Mouse (Mus musculus) hindbrain, embryonic 10.5 days (tissue): ENCODE data around the gene Pdxp. TPM values are rescaled to one million over a fixed set of nuclear protein-coding genes. Genes with fewer than 3 reads are reported as not detected.
A peak's percentile ranks its signal among the peaks of the same experiment; 100 is the strongest.

Source experiments
- DNase-seq: peaks from one replicate; pipeline ENCODE4 v3.0.0-alpha.2; 2017; ENCODE audit warnings: low spot score
- H3K27ac ChIP-seq: fragments of 300-500 bp; sonication (generic); 2 replicates; pipeline ENCODE4 v1.5.1; 2016; ENCODE audit warnings: mild to moderate bottlenecking, moderate library complexity
- H3K27me3 ChIP-seq: fragments of 300-500 bp; sonication (generic); 2 replicates; pipeline ENCODE4 v1.6.1; 2016; ENCODE audit warnings: mild to moderate bottlenecking; ENCODE audit not compliant: poor library complexity, insufficient read depth, severe bottlenecking
- H3K36me3 ChIP-seq: fragments of 300-500 bp; sonication (generic); 2 replicates; pipeline ENCODE4 v1.6.1; 2016; ENCODE audit warnings: mild to moderate bottlenecking, moderate library complexity
- H3K4me1 ChIP-seq: fragments of 300-500 bp; sonication (generic); replicated peaks from 2 replicates; pipeline ENCODE4 v1.6.1; 2016; ENCODE audit warnings: mild to moderate bottlenecking
- H3K4me3 ChIP-seq: fragments of 300-500 bp; sonication (generic); 2 replicates; pipeline ENCODE4 v1.5.1; 2016; ENCODE audit warnings: mild to moderate bottlenecking, moderate library complexity
- H3K9me3 ChIP-seq: fragments of 300-500 bp; sonication (generic); 2 replicates; pipeline ENCODE4 v1.6.1; 2016; ENCODE audit warnings: mild to moderate bottlenecking, moderate library complexity
- WGBS: fragments of 180-500 bp; shearing (Covaris S2); methylation state at CpG from one replicate; pipeline ENCODE4 v1.1.7; 2016; 5-methylcytosine and 5-hydroxymethylcytosine counted together
- polyA plus RNA-seq: library from polyadenylated mRNA; unstranded; fragments of >200 nt; fragmentation: Nextera tagmentation; extraction: Ambion mirVana; gene quantifications from 2 replicates; pipeline ENCODE4 v1.2.1, GENCODE M21; 2016

Pdxp gene
- polyA plus RNA-seq, 1 experiment from 2014 or later = 33.9 TPM

DNA sequence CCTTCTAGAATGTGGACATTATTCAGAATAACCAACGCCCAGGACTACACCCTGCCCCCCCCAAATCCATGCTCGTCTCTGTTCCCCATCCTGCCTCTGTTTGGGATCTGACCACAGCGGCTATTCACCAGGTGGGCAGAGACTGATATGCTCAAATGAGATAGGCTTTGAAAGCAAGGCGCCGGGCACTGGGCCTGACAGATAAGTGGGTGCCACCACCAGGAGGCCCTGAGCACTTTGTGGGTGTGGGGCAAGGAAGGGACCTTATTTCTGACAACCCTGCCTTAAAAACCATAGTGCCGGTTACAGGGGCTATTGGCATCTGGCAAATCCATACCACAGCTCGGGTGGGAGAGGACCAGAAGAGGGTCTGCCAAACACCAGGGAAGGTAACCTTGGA is 9.0 kb downstream of the Pdxp start:
- WGBS = 85% methylated on average over 7 of the region's 7 CpGs
- Histone ChIP-seq H3K27ac (0 out of 2 replicates have a peak overlapping the region, but pooled peaks have one; percentile 1), H3K4me3 (no peak overlapping the region), H3K4me1 (peaks cover 42% of the 10 kb centered on the region), H3K9me3 (no peaks in the 10 kb centered on the region), H3K27me3 (peaks cover 13% of the 10 kb centered on the region), H3K36me3 (peaks cover 22% of the 10 kb centered on the region)
- no peak for DNase-seq

- H3K9me3 ChIP-seq = no peaks in the 10 kb centered on the region
- H3K36me3 ChIP-seq = peaks cover 15% of the 10 kb centered on the region
- H3K4me1 ChIP-seq = peaks cover 47% of the 10 kb centered on the region
- WGBS = 72% methylated on average over 6 of the region's 6 CpGs
- H3K27ac ChIP-seq = 0 out of 2 replicates have a peak overlapping the region, but pooled peaks have one; percentile 1
- H3K27me3 ChIP-seq = peaks cover 15% of the 10 kb centered on the region
- no peak overlapping the region for H3K4me3 ChIP-seq
- no peak for DNase-seq
Observed at GRCm38 (mm10) chr15:78923585-78923984, 9.9 kb downstream of the Pdxp start.

GRCm38 (mm10) chr15:78925129-78925528 is 11.4 kb downstream of the Pdxp start:
- Histone ChIP-seq H3K9me3 (no peaks in the 10 kb centered on the region), H3K4me1 (peaks cover 47% of the 10 kb centered on the region), H3K27ac (peak overlapping the region; percentile 76; the same call in 1 of the 2 replicates), H3K4me3 (no peak overlapping the region), H3K27me3 (peaks cover 15% of the 10 kb centered on the region), H3K36me3 (peaks cover 12% of the 10 kb centered on the region; the same call in 1 of the 2 replicates)
- WGBS = 35% methylated on average over 8 of the region's 8 CpGs
- no peak for DNase-seq

GRCm38 (mm10) chr15:78926021-78926919 is 12.6 kb downstream of the Pdxp start, which contains the start of gene Lgals1:
Lgals1 (plus strand) TSS chr15:78926725.
- Histone ChIP-seq H3K27ac (peak within 1 kb of the TSS; percentile 76), H3K9me3 (no peaks in the 10 kb centered on the region), H3K4me1 (peaks cover 47% of the 10 kb centered on the region), H3K36me3 (peaks cover 11% of the 10 kb centered on the region; the same call in 1 of the 2 replicates), H3K4me3 (peak within 1 kb of the TSS; percentile 47), H3K27me3 (peaks cover 15% of the 10 kb centered on the region)
- DNase-seq = peak; percentile 84
- 9% methylated on average over 20 of the region's 20 CpGs for WGBS

- Histone ChIP-seq H3K4me3 (peak overlapping the region; percentile 47), H3K4me1 (peaks cover 47% of the 10 kb centered on the region), H3K9me3 (no peaks in the 10 kb centered on the region), H3K27me3 (peaks cover 15% of the 10 kb centered on the region), H3K27ac (peak overlapping the region; percentile 76), H3K36me3 (peaks cover 11% of the 10 kb centered on the region; the same call in 1 of the 2 replicates)
- peak; percentile 29 for DNase-seq
- 20% methylated on average over 15 of the region's 15 CpGs for WGBS
Observed at GRCm38 (mm10) chr15:78927021-78927787, 13.5 kb downstream of the Pdxp start.

- H3K4me1 ChIP-seq = peaks cover 47% of the 10 kb centered on the region
- H3K27ac ChIP-seq = peak overlapping the region; percentile 76
- H3K9me3 ChIP-seq = no peaks in the 10 kb centered on the region
- H3K27me3 ChIP-seq = peaks cover 15% of the 10 kb centered on the region
- H3K4me3 ChIP-seq = peak overlapping the region; percentile 47
- peak; percentile 83 for DNase-seq
- peaks cover 11% of the 10 kb centered on the region; the same call in 1 of the 2 replicates for H3K36me3 ChIP-seq
- under 1% methylated on average over 32 of the region's 35 CpGs for WGBS
Observed at GRCm38 (mm10) chr15:78927788-78928457, 14.2 kb downstream of the Pdxp start.

GRCm38 (mm10) chr15:78928539-78928938 is 14.8 kb downstream of the Pdxp start:
- Histone ChIP-seq H3K27ac (peak overlapping the region; percentile 76), H3K9me3 (no peaks in the 10 kb centered on the region), H3K4me1 (peaks cover 45% of the 10 kb centered on the region), H3K36me3 (peaks cover 11% of the 10 kb centered on the region; the same call in 1 of the 2 replicates), H3K4me3 (peak overlapping the region; percentile 47; the same call in 1 of the 2 replicates), H3K27me3 (peaks cover 15% of the 10 kb centered on the region)
- 52% methylated on average over 8 of the region's 8 CpGs for WGBS
- no peak for DNase-seq

DNA sequence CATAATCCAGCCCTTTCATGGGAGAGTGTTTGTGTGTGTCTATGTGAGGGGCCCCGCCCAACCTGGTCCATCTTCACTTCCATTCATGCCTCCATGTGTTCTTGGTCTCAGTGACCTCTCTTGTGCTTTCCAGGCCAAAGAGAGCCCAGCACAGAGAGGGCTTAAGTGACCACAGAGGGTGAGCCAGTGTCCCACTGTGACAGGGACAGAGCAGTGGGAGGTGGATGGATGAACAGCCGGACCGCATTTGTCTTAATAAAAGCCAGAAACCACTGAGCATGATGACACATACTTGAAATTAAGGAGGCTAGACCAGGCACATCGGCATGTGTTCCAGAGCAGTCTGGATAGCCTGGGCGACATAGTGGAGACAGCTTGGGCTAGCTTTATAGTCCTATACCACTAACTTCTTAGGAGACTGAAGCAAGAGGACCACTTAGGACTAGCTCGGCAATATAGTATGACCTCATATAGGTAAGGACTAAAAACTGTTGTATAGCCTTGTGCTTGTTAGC is 16.5 kb downstream of the Pdxp start:
- 88% methylated on average over 6 of the region's 6 CpGs for WGBS
- no peak for DNase-seq
- H3K4me1 ChIP-seq = peaks cover 37% of the 10 kb centered on the region
- H3K36me3 ChIP-seq = peaks cover 11% of the 10 kb centered on the region; the same call in 1 of the 2 replicates
- H3K27ac ChIP-seq = no peak overlapping the region
- H3K9me3 ChIP-seq = no peaks in the 10 kb centered on the region
- peaks cover 15% of the 10 kb centered on the region for H3K27me3 ChIP-seq
- H3K4me3 ChIP-seq = no peak overlapping the region

- H3K27me3 ChIP-seq = peaks cover 15% of the 10 kb centered on the region
- no peak overlapping the region for H3K27ac ChIP-seq
- no peak for DNase-seq
- no peak overlapping the region for H3K4me3 ChIP-seq
- WGBS = 91% methylated on average over 7 of the region's 7 CpGs
- no peaks in the 10 kb centered on the region for H3K9me3 ChIP-seq
- H3K36me3 ChIP-seq = peaks cover 11% of the 10 kb centered on the region; the same call in 1 of the 2 replicates
- peaks cover 37% of the 10 kb centered on the region for H3K4me1 ChIP-seq
Observed at GRCm38 (mm10) chr15:78930801-78931426, 17.2 kb downstream of the Pdxp start.

- H3K27ac ChIP-seq = no peak overlapping the region
- WGBS = 30% methylated on average over 3 of the region's 3 CpGs
- peaks cover 15% of the 10 kb centered on the region for H3K36me3 ChIP-seq
- H3K4me3 ChIP-seq = no peak overlapping the region
- H3K9me3 ChIP-seq = no peaks in the 10 kb centered on the region
- H3K4me1 ChIP-seq = peaks cover 37% of the 10 kb centered on the region
- peak; percentile 16 for DNase-seq
- H3K27me3 ChIP-seq = peaks cover 14% of the 10 kb centered on the region
Observed at GRCm38 (mm10) chr15:78931577-78931976, 17.9 kb downstream of the Pdxp start.

- Histone ChIP-seq H3K4me3 (peak within 1 kb of the TSS; percentile 92), H3K4me1 (peaks cover 22% of the 10 kb centered on the region), H3K9me3 (no peaks in the 10 kb centered on the region), H3K36me3 (peaks cover 40% of the 10 kb centered on the region), H3K27me3 (no peaks in the 10 kb centered on the region), H3K27ac (peak within 1 kb of the TSS; percentile 92)
- DNase-seq = peak; percentile 90
- WGBS = under 1% methylated on average over 42 of the region's 42 CpGs
Observed at GRCm38 (mm10) chr15:78934784-78935320, 21.1 kb downstream of the Pdxp start, which contains the start of gene Nol12. Nol12 (plus strand) TSS chr15:78934933.
